Mouse (Mus musculus) CD4-positive, CD25-positive, alpha-beta regulatory T cell, adult 4 months (primary cell): ENCODE results near the gene Cnn3. TPM values are rescaled to one million over a fixed set of nuclear protein-coding genes. Genes with fewer than 3 reads are reported as not detected.

Source experiments
- ATAC-seq: one replicate; pipeline ENCODE4 v1.8.0; 2017
- polyA plus RNA-seq, 2 experiments: library from polyadenylated mRNA; unstranded; fragments of 100-300 nt; shearing (Covaris generic); gene quantifications; one replicate each; pipeline ENCODE4 v1.2.1; 2017

Cnn3 gene
- 1 to 10 TPM; 8.8 to 9.7 TPM for polyA plus RNA-seq

- peak; percentile 60 for ATAC-seq
Measured at GRCm38 (mm10) chr3:121425861-121426620, at the start of gene Cnn3. TSS of gene Cnn3 (plus strand) at chr3:121426497.

GRCm38 (mm10) chr3:121378708-121379612 lies 47.3 kb upstream of the Cnn3 start:
- no peak for ATAC-seq

- ATAC-seq: no peak
Measured at GRCm38 (mm10) chr3:121379699-121380098, 46.6 kb upstream of the Cnn3 start.

GRCm38 (mm10) chr3:121387471-121388009 lies 38.8 kb upstream of the Cnn3 start:
- no peak for ATAC-seq

- no peak for ATAC-seq
Measured at GRCm38 (mm10) chr3:121389366-121389765, 36.9 kb upstream of the Cnn3 start.

- ATAC-seq: no peak
Measured at GRCm38 (mm10) chr3:121389860-121390530, 36.3 kb upstream of the Cnn3 start.

- no peak for ATAC-seq
Measured at GRCm38 (mm10) chr3:121390724-121391123, 35.6 kb upstream of the Cnn3 start.

GRCm38 (mm10) chr3:121395588-121396295 lies 30.6 kb upstream of the Cnn3 start:
- ATAC-seq: no peak

GRCm38 (mm10) chr3:121396561-121396960 lies 29.7 kb upstream of the Cnn3 start:
- ATAC-seq: no peak

- no peak for ATAC-seq
Measured at GRCm38 (mm10) chr3:121397007-121397406, 29.3 kb upstream of the Cnn3 start.

- ATAC-seq: no peak
Measured at GRCm38 (mm10) chr3:121401384-121401783, 24.9 kb upstream of the Cnn3 start.

GRCm38 (mm10) chr3:121402096-121402495 lies 24.2 kb upstream of the Cnn3 start:
- no peak for ATAC-seq

GRCm38 (mm10) chr3:121403449-121403848 lies 22.8 kb upstream of the Cnn3 start:
- no peak for ATAC-seq

- no peak for ATAC-seq
Measured at GRCm38 (mm10) chr3:121405101-121405500, 21.2 kb upstream of the Cnn3 start.

GRCm38 (mm10) chr3:121407417-121407816 lies 18.9 kb upstream of the Cnn3 start:
- no peak for ATAC-seq

- no peak for ATAC-seq
Measured at GRCm38 (mm10) chr3:121408386-121408785, 17.9 kb upstream of the Cnn3 start.

GRCm38 (mm10) chr3:121411450-121411849 lies 14.8 kb upstream of the Cnn3 start:
- ATAC-seq: no peak

- no peak for ATAC-seq
Measured at GRCm38 (mm10) chr3:121416171-121417154, 9.8 kb upstream of the Cnn3 start.

GRCm38 (mm10) chr3:121417379-121418250 lies 8.7 kb upstream of the Cnn3 start:
- no peak for ATAC-seq

- no peak for ATAC-seq
Measured at GRCm38 (mm10) chr3:121418251-121418601, 8.1 kb upstream of the Cnn3 start.
